In genomic region chr5:147716276-147716675, GRCm38 (mm10) we compare ENCODE assay signal across 12 mouse cellular contexts. TPM values are rescaled to one million over a fixed set of nuclear protein-coding genes. Genes with fewer than 3 reads are reported as not detected.
DNase-seq lines count a peak whose midpoint lies in the region; ATAC-seq and TF ChIP-seq lines count a peak whose summit lies in the region.
"Had no signal": no experiment of that assay in that cellular context is flagged by ENCODE, and none has a peak within 500 bp of the region (broad histone marks: within the 10 kb centered on the region; RNA-seq: fewer than 3 reads in every experiment).

No protein-coding gene starts in this region.

- peak; percentile 56 to 57 for DNase-seq in cerebellum, postnatal 10 days
- no peak for DNase-seq in cerebellum, postnatal 4 days (ENCODE audit: low spot score in 2 of 2)
- no peak for DNase-seq in heart, adult 9 months (ENCODE audit: low spot score in 2 of 2)
- peak; percentile 16 for DNase-seq in lung, embryonic 14.5 days
- DNase-seq in lung, postnatal 14 days, result no peak
- DNase-seq in fibroblast of lung, adult 2 months (ENCODE audit: low read depth), result peak; percentile 55
- DNase-seq: gastrocnemius, postnatal 36 days had no signal

- H3K4me3 ChIP-seq in heart, embryonic 13.5 days, result no peak overlapping the region
- H3K4me3 ChIP-seq in lung, embryonic 14.5 days (ENCODE audit: low read depth, low read length), result no peak overlapping the region
- no peak overlapping the region for H3K4me3 ChIP-seq in neural tube, embryonic 15.5 days (replicated peaks)
- H3K4me3 ChIP-seq: limb, embryonic 13.5 days; myocyte had no signal

- no peak overlapping the region for H3K4me2 ChIP-seq in heart, embryonic 13.5 days
- H3K4me2 ChIP-seq in lung, embryonic 14.5 days, result no peak overlapping the region
- H3K4me2 ChIP-seq in neural tube, embryonic 15.5 days, result no peak overlapping the region
- H3K4me2 ChIP-seq: limb, embryonic 13.5 days had no signal

- peaks cover 34% of the 10 kb centered on the region for H3K4me1 ChIP-seq in heart, embryonic 13.5 days
- no peaks in the 10 kb centered on the region for H3K4me1 ChIP-seq in lung, embryonic 14.5 days (ENCODE audit: insufficient read depth)
- H3K4me1 ChIP-seq in neural tube, embryonic 15.5 days, result no peaks in the 10 kb centered on the region
- H3K4me1 ChIP-seq: limb, embryonic 13.5 days had no signal

- WGBS in heart, embryonic 13.5 days, result 83% methylated on average over 9 of the region's 9 CpGs
- 62% methylated on average over 9 of the region's 9 CpGs for WGBS in lung, embryonic 14.5 days
- 84% methylated on average over 9 of the region's 9 CpGs for WGBS in neural tube, embryonic 15.5 days

- ATAC-seq in heart, embryonic 13.5 days (ENCODE audit: extremely low read depth, insufficient number of reproducible peaks, low FRiP score, low TSS enrichment), result no peak
- no peak; the same call in 1 of the 2 replicates for ATAC-seq in lung, embryonic 14.5 days (ENCODE audit: insufficient read depth)
- ATAC-seq in neural tube, embryonic 15.5 days (ENCODE audit: low FRiP score), result no peak

- H3K27ac ChIP-seq in heart, embryonic 13.5 days (replicated peaks), result 0 out of 2 replicates have a peak overlapping the region, but pooled peaks have one; percentile 46
- H3K27ac ChIP-seq in lung, embryonic 14.5 days (ENCODE audit: low read depth), result no peak overlapping the region
- H3K27ac ChIP-seq in neural tube, embryonic 15.5 days (replicated peaks), result no peak overlapping the region
- H3K27ac ChIP-seq: limb, embryonic 13.5 days had no signal

- peaks cover 31% of the 10 kb centered on the region for H3K27me3 ChIP-seq in heart, embryonic 13.5 days (replicated peaks)
- H3K27me3 ChIP-seq in lung, embryonic 14.5 days (ENCODE audit: insufficient read depth, low read length), result peaks cover 10% of the 10 kb centered on the region; the same call in 1 of the 2 replicates
- H3K27me3 ChIP-seq in neural tube, embryonic 15.5 days (replicated peaks), result peaks cover 36% of the 10 kb centered on the region
- H3K27me3 ChIP-seq: CH12.LX had no signal

- no peaks in the 10 kb centered on the region for H3K36me3 ChIP-seq in heart, embryonic 13.5 days
- no peaks in the 10 kb centered on the region for H3K36me3 ChIP-seq in lung, embryonic 14.5 days (ENCODE audit: insufficient read depth)
- H3K36me3 ChIP-seq in neural tube, embryonic 15.5 days, result no peaks in the 10 kb centered on the region
- H3K36me3 ChIP-seq: limb, embryonic 13.5 days had no signal

- H3K9me3 ChIP-seq in heart, embryonic 13.5 days, result no peaks in the 10 kb centered on the region
- H3K9me3 ChIP-seq in lung, embryonic 14.5 days (ENCODE audit: low read depth, low read length), result no peaks in the 10 kb centered on the region
- no peaks in the 10 kb centered on the region for H3K9me3 ChIP-seq in neural tube, embryonic 15.5 days (replicated peaks)
- H3K9me3 ChIP-seq: limb, embryonic 13.5 days had no signal

- TF ChIP-seq CTCF in lung, embryonic 14.5 days (IDR thresholded peaks at IDR 0.05; ENCODE audit: low read depth), result no peak

- H3K9ac ChIP-seq in heart, embryonic 13.5 days, result no peak overlapping the region
- H3K9ac ChIP-seq in lung, embryonic 14.5 days, result no peak overlapping the region
- no peak overlapping the region for H3K9ac ChIP-seq in neural tube, embryonic 15.5 days (replicated peaks)
- H3K9ac ChIP-seq: limb, embryonic 13.5 days had no signal

RNA-seq across cellular contexts. Expression of gene Flt1, which starts 9.5 kb away (rescaled TPM):
- polyA plus RNA-seq in heart, embryonic 13.5 days (2015; fragmentation: Nextera tagmentation; extraction: Ambion mirVana), result 19.4 and 20.1 TPM in 2 replicates
- polyA plus RNA-seq in lung, embryonic 14.5 days (2014; fragmentation: Nextera tagmentation; extraction: Ambion mirVana), result 18.4 and 22.9 TPM in 2 replicates
- polyA plus RNA-seq in neural tube, embryonic 15.5 days (2015; fragmentation: Nextera tagmentation; extraction: Ambion mirVana), result 14.7 and 14.8 TPM in 2 replicates

Comparison
In these comparisons a context has a peak if more than half of its experiments do, and no peak if none do; other contexts are left out.
1. DNase-seq: peak in cerebellum, postnatal 10 days (2 of 2), lung, embryonic 14.5 days (single experiment) and fibroblast of lung, adult 2 months (single experiment); none in cerebellum, postnatal 4 days (0 of 2), heart, adult 9 months (0 of 2) and lung, postnatal 14 days (single experiment).